Mouse (Mus musculus): Measurements from ENCODE around the gene Fam131c. TPM values are rescaled to one million over a fixed set of nuclear protein-coding genes. Genes with fewer than 3 reads are reported as not detected.

Fam131c gene
- total and polyA plus RNA-seq, 2 experiments from 2014 or later: 37.0 to 50.4 TPM

DNA sequence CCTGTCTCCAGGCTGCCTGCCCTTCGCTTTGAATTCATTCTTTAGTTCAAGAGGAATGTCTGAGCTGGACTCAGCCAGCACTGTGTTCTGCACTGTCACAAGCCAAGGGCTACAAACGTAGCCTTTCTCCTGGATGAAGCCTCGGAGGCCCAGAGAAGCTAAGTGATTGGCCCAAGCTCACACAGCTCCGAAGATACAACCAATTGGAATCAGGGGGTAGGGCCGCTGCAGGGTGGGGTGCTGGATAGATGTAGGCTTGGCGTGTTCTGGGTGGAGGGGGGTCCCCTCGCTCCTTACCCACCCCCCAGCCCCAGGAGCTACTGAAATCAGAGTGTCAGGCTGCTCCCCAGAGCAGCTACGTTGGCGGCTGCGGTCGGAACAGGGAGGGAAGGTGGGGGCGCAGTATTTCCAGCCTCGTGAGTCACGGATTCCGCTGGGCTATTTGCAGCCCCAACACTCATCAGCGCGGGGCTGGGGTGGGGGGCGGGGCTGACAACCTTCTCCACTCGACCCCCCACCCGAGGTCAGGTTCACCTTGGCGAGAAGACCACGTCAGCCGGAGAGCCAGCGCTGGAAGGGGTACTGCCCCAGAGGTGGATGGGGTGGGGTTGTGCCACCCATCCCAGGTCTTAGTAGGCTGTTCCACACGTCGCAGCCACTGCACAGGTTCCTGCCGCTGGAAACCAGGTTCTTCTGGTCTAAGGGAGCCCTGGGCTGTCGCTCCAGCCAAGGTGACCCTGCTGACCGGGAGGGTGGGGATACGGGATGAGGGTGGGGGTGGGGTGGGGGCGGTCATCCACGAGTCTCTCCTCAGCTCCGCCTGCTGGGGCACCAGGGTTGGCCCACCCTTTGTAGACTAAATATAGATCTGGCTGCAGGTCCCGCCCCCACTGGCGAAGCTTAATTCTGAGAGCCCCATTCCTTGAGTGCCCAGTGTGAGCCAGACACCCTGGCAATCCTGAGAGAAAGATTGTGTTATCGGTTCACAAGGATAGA is 57.8 kb downstream of the Fam131c start:
- Histone ChIP-seq H3K4me3 (ENCODE audit: low read depth, low read length) (peak overlapping the region; percentile 56), H3K4me2 (ENCODE audit: low read depth) (peak overlapping the region; percentile 89), H3K36me3 (ENCODE audit: insufficient read depth) (no peaks in the 10 kb centered on the region), H3K4me1 (ENCODE audit: insufficient read depth) (peaks cover 4% of the 10 kb centered on the region; the same call in 1 of the 2 replicates), H3K27ac (ENCODE audit: low read depth, low read length) (peak overlapping the region; percentile 69), H3K27me3 (ENCODE audit: insufficient read depth, low read length) (no peaks in the 10 kb centered on the region), H3K9me3 (ENCODE audit: low read length) (no peaks in the 10 kb centered on the region), H3K9ac (peak overlapping the region; percentile 73)
- DNase-seq: peak; percentile 86
- WGBS: 4% methylated on average over 36 of the region's 36 CpGs
- TF ChIP-seq CTCF (IDR thresholded peaks at IDR 0.05; ENCODE audit: low read depth): no peak; the same call in 1 of the 2 replicates
- ATAC-seq: peak; percentile 99

DNA sequence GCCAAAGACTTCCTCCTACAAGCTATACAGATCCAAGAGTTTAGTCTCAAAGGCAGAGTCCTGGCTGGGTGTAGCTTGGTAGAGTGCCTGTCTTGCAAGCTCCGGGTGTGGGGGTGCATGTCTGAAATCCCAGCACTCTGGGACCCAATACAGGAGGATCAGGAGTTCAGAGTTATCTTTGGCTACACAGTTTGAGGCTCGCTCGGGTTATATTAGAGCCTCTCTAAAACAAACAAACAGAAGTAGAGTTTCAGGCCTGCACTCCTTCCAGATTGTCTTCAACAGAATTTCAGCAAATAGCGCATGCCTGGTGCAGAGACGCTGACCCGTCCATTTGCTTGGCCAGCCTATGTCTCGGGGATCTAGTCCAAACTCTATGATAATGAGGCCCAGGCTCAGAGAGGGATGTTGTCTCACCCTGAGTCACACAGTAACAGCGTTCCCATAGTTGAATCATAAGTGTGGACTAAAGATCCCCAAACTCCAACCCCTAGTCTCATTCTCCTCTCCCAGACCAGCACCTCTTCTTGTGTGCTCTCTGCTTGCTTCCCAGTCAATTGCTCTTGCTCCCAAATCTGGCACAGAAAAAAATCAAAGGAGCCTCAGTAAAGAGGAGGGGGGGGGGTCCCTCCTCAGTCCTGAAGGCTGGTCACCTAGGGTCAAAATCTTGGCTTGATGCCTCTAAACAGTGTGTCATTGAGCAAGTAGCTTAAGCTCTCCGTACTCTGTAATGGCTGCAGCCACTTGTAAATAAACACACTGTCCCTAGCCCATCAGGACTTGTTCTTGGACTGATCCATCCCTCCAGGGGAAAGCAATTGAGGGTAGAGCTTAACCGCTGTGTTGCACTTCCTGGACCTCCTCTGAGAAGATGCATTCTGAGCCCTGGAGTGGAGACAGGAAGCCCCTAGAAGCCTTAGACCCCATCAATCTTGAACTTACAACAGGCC is 59.1 kb downstream of the Fam131c start:
- no peaks in the 10 kb centered on the region for H3K27me3 ChIP-seq (ENCODE audit: insufficient read depth, low read length)
- H3K9ac ChIP-seq: 0 out of 2 replicates have a peak overlapping the region, but pooled peaks have one; percentile 73
- no peaks in the 10 kb centered on the region for H3K36me3 ChIP-seq (ENCODE audit: insufficient read depth)
- H3K4me2 ChIP-seq (ENCODE audit: low read depth): no peak overlapping the region
- H3K4me1 ChIP-seq (ENCODE audit: insufficient read depth): peaks cover 4% of the 10 kb centered on the region; the same call in 1 of the 2 replicates
- 83% methylated on average over 10 of the region's 10 CpGs for WGBS
- no peak for ATAC-seq
- H3K27ac ChIP-seq (ENCODE audit: low read depth, low read length): no peak overlapping the region
- no peaks in the 10 kb centered on the region for H3K9me3 ChIP-seq (ENCODE audit: low read length)
- TF ChIP-seq CTCF (IDR thresholded peaks at IDR 0.05; ENCODE audit: low read depth): no peak
- no peak for DNase-seq
- no peak overlapping the region for H3K4me3 ChIP-seq (ENCODE audit: low read depth, low read length)

GRCm38 (mm10) chr4:141427921-141428320 is 59.9 kb downstream of the Fam131c start:
- DNase-seq (no peak), ATAC-seq (no peak)
- Histone ChIP-seq H3K4me3 (ENCODE audit: low read depth, low read length) (no peak overlapping the region), H3K4me2 (ENCODE audit: low read depth) (no peak overlapping the region), H3K27ac (ENCODE audit: low read depth, low read length) (no peak overlapping the region), H3K4me1 (ENCODE audit: insufficient read depth) (peaks cover 4% of the 10 kb centered on the region; the same call in 1 of the 2 replicates), H3K9me3 (ENCODE audit: low read length) (no peaks in the 10 kb centered on the region), H3K9ac (no peak overlapping the region), H3K27me3 (ENCODE audit: insufficient read depth, low read length) (no peaks in the 10 kb centered on the region), H3K36me3 (ENCODE audit: insufficient read depth) (no peaks in the 10 kb centered on the region)
- no peak for TF ChIP-seq CTCF (IDR thresholded peaks at IDR 0.05; ENCODE audit: low read depth)
- 78% methylated on average over 13 of the region's 13 CpGs for WGBS

DNA sequence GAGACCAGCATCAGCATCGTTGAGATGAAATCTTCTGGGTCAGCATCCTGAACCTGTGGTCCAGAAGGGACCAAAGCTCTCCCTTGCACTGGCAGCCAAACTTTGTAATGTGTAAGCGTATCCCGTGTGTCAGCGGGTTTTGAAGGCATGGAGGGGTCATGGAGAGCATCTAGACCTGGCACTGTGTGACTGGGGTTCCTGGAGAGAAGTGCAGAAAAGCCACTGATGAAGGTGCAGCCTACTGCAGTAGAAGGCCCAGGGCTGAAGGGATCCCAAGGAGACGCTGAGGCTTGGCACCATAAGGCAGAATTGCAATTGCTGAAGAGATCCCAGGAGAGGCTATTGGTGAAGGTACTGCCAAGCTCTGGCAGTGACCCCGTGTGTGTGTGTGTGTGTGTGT is 61.4 kb downstream of the Fam131c start:
- Histone ChIP-seq H3K36me3 (ENCODE audit: insufficient read depth) (no peaks in the 10 kb centered on the region), H3K9me3 (ENCODE audit: low read length) (no peaks in the 10 kb centered on the region), H3K4me3 (ENCODE audit: low read depth, low read length) (no peak overlapping the region), H3K27me3 (ENCODE audit: insufficient read depth, low read length) (no peaks in the 10 kb centered on the region), H3K4me1 (ENCODE audit: insufficient read depth) (peaks cover 4% of the 10 kb centered on the region; the same call in 1 of the 2 replicates), H3K27ac (ENCODE audit: low read depth, low read length) (no peak overlapping the region), H3K9ac (no peak overlapping the region), H3K4me2 (ENCODE audit: low read depth) (no peak overlapping the region)
- ATAC-seq: no peak
- 82% methylated on average over 6 of the region's 6 CpGs for WGBS
- DNase-seq: no peak
- no peak for TF ChIP-seq CTCF (IDR thresholded peaks at IDR 0.05; ENCODE audit: low read depth)

DNA sequence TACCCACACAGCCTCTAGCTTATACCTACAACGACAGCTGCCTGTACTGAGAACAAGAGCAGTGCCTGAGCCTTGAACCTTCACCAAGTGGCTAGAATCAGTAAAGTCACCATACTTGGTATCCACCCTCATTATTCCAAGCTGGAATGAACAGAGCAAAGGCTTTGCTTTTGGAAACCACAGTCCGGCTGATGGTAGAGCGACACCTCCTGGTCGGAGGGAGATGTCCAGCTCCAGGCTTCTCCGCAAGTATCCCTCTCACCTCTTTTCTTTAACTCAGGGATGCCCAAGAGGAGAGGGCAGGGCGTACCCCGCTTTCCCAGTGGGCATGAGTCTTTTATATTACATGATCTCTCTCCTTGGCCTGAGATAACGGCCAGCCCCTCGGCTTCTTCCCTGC is 61.8 kb downstream of the Fam131c start:
- TF ChIP-seq CTCF (IDR thresholded peaks at IDR 0.05; ENCODE audit: low read depth): peak; percentile 47
- Histone ChIP-seq H3K36me3 (ENCODE audit: insufficient read depth) (no peaks in the 10 kb centered on the region), H3K27me3 (ENCODE audit: insufficient read depth, low read length) (no peaks in the 10 kb centered on the region), H3K4me1 (ENCODE audit: insufficient read depth) (peaks cover 4% of the 10 kb centered on the region; the same call in 1 of the 2 replicates), H3K9me3 (ENCODE audit: low read length) (no peaks in the 10 kb centered on the region), H3K27ac (ENCODE audit: low read depth, low read length) (no peak overlapping the region), H3K4me2 (ENCODE audit: low read depth) (no peak overlapping the region), H3K9ac (no peak overlapping the region), H3K4me3 (ENCODE audit: low read depth, low read length) (no peak overlapping the region)
- WGBS: 54% methylated on average over 9 of the region's 9 CpGs
- ATAC-seq: no peak
- DNase-seq: no peak

DNA sequence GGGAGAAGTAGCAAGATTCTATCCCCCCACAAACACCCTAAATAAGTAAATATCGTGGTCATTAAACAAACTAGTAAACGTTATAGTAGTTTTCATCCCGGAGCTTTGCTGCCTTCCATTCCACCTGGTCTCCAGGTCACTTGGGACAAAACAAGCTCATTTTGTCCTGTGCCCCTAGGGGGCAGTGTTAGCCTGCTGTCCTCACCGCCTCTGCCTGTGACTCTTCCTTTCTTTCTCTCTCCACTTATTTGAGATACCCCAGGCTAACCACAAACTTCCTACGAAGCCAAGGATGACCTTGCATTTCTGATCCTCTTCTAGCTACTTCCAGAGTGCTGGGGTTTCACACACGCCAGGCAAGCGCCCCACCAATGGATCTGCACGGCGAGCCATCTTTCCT is 63.0 kb downstream of the Fam131c start:
- ATAC-seq (no peak), DNase-seq (peak; percentile 57)
- Histone ChIP-seq H3K36me3 (ENCODE audit: insufficient read depth) (no peaks in the 10 kb centered on the region), H3K4me3 (ENCODE audit: low read depth, low read length) (no peak overlapping the region), H3K27me3 (ENCODE audit: insufficient read depth, low read length) (no peaks in the 10 kb centered on the region), H3K27ac (ENCODE audit: low read depth, low read length) (no peak overlapping the region), H3K9ac (no peak overlapping the region), H3K4me1 (ENCODE audit: insufficient read depth) (peaks cover 4% of the 10 kb centered on the region; the same call in 1 of the 2 replicates), H3K4me2 (ENCODE audit: low read depth) (no peak overlapping the region), H3K9me3 (ENCODE audit: low read length) (no peaks in the 10 kb centered on the region)
- TF ChIP-seq CTCF (IDR thresholded peaks at IDR 0.05; ENCODE audit: low read depth): peak; percentile 78
- WGBS: 42% methylated on average over 9 of the region's 9 CpGs
